Mouse (Mus musculus) E14TG2a.4 (cell line): ENCODE results near the gene Rnd1.

Experiments used
- CTCF ChIP-seq: conservative IDR thresholded peaks from 2 replicates; pipeline ENCODE4 v1.5.1; 2014; ENCODE audit warnings: low read length
- NANOG ChIP-seq: IDR thresholded peaks from 2 replicates; pipeline ENCODE4 v1.6.1; 2014; ENCODE audit warnings: borderline replicate concordance, low read length, mixed read lengths
- POU5F1 ChIP-seq: IDR thresholded peaks from 2 replicates; pipeline ENCODE4 v1.6.1; 2014; ENCODE audit warnings: low read length, borderline replicate concordance

DNA sequence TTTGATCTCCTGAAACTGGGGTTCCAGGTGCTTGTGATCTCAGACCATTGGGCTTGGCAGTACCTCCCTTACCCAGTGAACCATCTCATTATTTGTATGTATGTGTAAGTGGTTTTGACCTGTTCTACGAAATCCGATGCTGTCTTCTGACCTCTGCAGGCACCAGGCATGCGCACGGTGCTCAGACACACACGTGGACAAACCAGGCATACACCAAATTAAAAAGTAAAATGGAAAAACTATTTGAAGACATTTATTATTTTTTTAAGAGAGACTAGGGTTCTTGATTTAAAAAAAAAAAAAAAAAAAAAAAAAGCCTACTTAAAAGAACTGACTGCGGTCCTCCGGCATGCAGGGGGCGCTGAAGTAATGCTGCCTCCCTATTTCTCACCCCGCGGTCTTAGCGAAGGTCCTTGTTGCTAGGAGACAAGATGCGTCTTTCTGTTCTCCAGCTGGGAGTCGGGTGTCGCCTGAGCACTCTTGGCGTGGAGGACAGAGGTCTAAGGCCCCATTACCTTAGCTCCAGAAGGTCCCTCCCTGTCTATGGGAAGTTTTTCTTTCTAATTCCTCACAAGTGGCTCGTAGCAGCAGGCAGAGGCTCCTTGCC is 30.6 kb upstream of the Rnd1 start, which contains the start of gene Ccdc65:
- TF ChIP-seq CTCF (peak; percentile 59), POU5F1 (no peak), NANOG (no peak)
